Mouse (Mus musculus) erythroid progenitor cell, adult 5-6 weeks (primary cell): ENCODE results near the gene Srpk1. TPM values are rescaled to one million over a fixed set of nuclear protein-coding genes. Genes with fewer than 3 reads are reported as not detected.
A peak's percentile ranks its signal among the peaks of the same experiment; 100 is the strongest.

Experiments used
- ATAC-seq: replicated peaks from 2 replicates; pipeline ENCODE4 v1.8.0; 2016; ENCODE audit warnings: moderate number of reproducible peaks, mild to moderate bottlenecking, moderate TSS enrichment, inconsistent platforms; ENCODE audit not compliant: poor library complexity, low FRiP score, severe bottlenecking
- total RNA-seq, 2 experiments: library from RNA; stranded (forward) in 1 of 2; stranded (reverse) in 1 of 2; fragments of 150-400 nt in 1 of 2; fragments of 186-747, 209-891 nt in 1 of 2; gene quantifications; 2 replicates each; pipeline versions ENCODE4 v1.2.3 to v1.2.4; 2015 to 2017; ENCODE audit warnings: low replicate concordance in 2 of 2

Gene Srpk1
- total RNA-seq, 2 experiments from 2014 or later = 14.7 to 36.2 TPM

DNA sequence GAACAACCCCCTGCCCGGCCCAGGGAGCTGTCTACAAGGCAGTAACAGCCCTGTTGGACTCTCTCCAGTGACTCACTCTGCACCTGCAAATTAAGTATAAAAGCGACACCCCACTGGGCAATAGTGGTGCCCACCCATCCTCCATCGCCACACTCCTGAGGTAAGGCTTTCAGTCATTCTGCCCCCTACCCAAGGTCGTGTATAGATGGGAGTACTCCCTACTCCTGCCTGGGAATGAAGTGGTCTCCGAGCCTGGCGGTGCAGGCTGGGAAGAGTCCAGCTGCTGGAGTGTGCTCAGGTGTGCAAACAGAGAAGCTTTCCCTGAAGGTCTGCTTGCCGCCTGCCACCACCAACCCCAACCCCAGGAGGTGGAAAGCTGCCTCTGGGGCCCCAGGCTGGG is 60.9 kb downstream of the Srpk1 start:
- ATAC-seq = no peak

DNA sequence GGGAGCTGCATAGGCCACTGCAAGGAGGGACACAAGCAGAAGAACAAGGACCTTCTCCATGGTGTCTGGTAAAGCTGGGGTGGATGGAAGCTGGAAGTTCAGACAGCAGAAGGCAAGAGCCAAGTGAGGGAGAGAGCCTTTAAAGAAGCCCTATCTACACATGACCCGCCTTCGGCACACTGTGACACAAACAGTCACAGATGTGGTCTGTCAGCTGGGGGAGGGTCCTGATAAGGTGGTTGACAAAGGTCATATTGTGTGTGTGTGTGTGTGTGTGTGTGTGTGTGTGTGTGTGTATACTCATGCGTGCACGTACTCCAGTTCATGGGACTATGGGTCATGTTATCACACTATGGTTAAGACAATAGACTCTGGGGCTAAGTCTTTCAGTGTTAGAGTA is 61.9 kb downstream of the Srpk1 start, which contains the start of gene Clps:
Clps (minus strand) TSS at position 169 of the 400 bp plus-strand sequence.
- ATAC-seq = no peak

DNA sequence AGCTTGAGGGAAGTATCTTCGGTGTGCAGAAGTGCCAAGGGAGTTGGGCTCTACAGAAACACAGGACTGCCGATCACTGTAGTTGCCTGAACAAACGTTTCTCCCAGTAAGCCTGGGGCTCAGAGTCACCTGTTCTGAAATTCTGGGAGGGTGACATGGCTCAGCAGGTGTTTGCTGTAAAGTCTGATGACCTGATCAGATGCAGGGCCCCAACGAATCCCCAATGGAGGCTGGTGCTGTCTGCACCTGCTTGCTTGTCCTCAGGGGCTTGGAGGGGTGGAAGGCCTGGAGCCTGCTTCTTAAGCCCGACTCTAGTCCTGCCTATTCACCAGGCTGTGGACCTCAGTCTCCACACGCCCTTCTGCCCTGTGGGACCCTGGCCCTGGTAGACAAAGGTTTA is 64.7 kb downstream of the Srpk1 start:
- no peak for ATAC-seq

DNA sequence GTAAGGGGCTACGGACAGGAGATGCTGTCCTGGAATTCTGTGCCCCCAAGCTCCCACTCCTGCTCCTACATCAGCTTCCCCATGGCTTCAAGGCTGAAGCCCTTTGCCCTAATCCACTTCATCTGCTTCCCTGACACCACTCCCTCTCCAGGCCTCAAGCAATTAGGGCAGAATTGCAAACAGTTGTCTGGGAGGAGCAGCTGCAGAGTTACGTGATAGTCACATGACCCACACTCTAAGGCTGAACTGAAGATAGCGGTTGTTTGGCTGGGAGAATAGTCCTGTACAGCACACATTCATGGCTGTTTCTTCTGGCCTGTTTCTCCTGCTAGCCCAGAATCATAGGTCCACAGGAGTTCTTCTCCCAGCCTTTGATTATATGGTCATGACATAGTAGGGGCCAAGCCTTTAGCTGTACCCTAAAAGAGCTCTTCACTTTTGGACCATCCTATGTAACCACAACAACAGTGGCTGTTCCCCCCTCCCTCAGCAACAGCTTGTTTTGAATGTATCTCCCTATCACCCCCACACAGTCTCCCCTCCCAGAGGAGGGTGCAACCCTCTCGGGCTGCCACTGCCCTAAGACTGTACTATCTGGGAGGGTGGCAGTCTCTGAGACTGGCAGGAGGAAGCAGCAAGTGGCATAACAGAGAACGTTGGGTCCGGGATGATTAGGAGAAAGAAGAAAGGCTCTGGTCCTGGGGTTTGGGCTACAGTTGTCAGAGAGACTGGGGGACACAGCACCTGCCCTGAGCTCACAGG is 65.7 kb downstream of the Srpk1 start:
- ATAC-seq = peak; percentile 65

DNA sequence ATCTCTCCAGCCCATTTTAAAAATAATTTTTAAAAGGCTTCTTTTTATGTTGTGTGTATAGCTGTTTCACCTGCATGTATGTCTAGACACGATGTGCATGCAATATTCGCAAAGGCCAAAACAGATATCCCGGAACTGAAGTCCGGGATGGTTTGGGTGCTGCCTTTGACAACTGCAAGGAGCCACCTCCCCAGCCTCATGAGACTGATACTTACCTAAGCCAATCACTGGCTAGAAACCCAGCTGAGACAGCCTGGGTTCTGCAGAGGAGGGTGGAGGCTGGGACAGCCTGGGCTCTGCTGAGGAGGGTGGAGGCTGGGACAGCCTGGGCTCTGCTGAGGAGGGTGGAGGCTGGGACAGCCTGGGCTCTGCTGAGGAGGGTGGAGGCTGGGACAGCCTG is 68.5 kb downstream of the Srpk1 start:
- ATAC-seq = peak; percentile 59; the same call in 1 of the 2 replicates

DNA sequence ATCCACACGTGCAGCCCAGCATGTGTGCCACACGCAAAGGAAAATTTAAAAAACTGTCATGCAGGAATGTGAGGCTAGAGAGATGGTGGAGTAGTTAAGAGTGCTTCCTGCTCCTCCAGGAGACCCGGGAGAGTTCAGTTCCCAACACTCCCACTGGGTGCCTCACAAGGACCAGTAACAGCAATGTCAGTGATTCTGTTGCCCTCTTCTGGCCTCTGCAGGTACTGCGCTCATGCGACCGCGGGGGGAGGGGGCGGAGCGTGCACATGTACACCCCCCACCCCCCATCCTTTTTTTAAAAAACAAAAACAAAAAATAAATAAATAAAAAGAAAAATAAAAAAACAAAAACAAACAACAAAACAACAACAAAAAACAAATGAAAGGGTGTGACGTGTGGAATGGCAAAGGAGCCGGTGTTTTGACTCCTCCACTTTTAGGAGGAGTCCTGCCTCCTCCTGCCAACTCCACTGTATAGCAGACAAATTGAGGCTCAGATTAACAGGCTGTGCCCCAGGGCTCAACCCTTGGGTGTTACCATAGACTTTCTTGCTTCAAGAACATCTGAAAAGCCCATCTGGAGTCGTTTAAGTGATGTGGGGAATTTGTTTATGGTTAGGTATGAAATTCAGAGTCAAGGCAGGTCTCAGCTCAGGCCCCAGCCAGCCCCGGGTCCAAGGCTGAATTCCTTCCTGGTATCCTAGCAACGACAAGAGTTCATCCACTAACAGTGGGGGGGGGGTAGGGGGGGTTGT is 69.3 kb downstream of the Srpk1 start:
- ATAC-seq = no peak

DNA sequence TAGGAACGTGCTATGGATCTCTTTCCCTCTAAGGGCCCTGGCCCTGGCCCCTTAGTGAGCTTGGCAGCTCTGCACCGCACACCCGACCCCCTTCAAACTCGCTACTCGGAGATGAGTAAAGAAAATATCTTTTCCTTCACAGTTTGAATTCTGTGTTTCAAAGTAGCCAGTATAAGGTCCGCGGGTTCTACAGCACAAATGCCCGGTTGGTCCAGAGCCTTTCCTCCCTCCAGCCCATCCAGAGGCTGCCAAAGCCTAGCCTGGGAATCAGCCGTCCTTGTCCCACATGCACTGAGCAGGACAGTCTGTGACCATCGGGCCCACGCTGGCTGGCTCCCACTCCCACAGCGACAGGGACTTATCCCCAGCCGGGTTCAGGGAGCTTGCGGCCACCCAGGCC is 73.4 kb downstream of the Srpk1 start, which contains the start of gene Clpsl2:
Clpsl2 (plus strand) TSS at position 301 of the 400 bp plus-strand sequence.
- no peak for ATAC-seq

DNA sequence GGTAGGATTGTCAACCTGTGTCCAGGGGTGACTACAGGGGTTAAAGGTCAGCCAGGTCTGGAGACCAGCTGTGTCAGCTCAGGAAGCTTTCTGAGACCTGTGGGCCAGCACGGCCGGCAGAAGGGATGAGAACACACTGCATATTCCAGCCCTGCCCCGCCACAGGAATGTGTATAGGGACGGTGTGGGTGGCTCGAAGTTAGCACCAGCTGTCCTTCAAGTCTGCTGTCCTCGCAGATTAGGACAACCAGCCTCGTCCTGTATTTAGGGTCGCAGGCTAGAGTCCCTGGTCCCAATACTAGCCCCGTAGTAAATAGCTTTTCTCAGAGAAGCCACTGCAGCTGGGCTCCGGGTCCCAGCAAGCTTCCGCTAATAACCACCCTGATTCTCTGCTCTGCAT is 74.0 kb downstream of the Srpk1 start:
- no peak; the same call in 1 of the 2 replicates for ATAC-seq

DNA sequence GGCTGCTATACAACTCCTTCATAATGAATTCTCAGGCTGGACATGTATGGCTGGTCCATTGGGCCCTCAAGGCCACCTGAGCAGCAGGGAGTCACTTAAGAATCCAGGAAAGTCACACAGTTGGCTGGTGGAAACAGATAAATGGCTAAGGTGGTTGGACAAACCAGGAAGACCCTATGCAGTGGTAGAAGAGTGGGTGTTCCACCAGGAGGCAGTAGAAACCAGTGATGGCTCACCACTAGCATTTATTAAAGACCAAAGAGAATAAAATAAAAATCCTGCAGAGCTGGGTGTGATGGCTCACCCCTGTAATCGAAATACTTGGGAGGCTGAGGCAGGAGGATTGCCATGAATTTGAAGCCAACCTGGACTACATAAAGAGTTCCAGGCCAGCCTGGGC is 75.6 kb downstream of the Srpk1 start:
- ATAC-seq = no peak

DNA sequence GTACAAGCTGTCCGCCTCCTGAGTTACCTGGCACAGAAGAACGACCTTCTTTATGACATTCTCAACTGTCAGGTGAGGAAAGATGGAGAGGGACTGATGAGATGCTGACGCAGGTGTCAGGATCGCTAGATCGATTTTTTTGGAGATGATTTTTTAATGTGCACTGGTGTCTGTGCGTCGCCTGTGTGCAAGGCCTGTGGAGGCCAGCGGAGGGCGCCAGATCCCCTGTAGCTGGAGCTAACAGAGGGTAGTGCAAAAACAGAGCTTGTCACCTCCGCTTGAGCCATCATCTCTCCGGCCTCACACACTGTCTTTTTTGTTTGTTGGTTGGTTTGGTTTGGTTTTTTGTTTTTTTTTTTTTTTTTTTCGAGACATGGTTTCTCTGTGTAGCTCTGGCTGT is 84.6 kb downstream of the Srpk1 start:
- no peak for ATAC-seq

Other genes with a start within 250 kb of the Srpk1 start
- gene Fkbp5, start 105.2 kb downstream of the Srpk1 start, total RNA-seq (2015; ENCODE audit: low replicate concordance) = 5.9 and 6.8 TPM in 2 replicates
- 7.6 and 10.6 TPM in 2 replicates for gene Fkbp5, start 105.2 kb downstream of the Srpk1 start, total RNA-seq (2017; ENCODE audit: low replicate concordance)
- not detected in 2 replicates for gene Armc12, start 91.9 kb downstream of the Srpk1 start, total RNA-seq (2015; ENCODE audit: low replicate concordance)
- not detected in 2 replicates for gene Armc12, start 91.9 kb downstream of the Srpk1 start, total RNA-seq (2017; ENCODE audit: low replicate concordance)
- gene Clpsl2, start 73.3 kb downstream of the Srpk1 start, total RNA-seq (2015; ENCODE audit: low replicate concordance) = not detected in 2 replicates
- not detected in 2 replicates for gene Clpsl2, start 73.3 kb downstream of the Srpk1 start, total RNA-seq (2017; ENCODE audit: low replicate concordance)
- not detected in 2 replicates for gene Clps, start 61.9 kb downstream of the Srpk1 start, total RNA-seq (2015; ENCODE audit: low replicate concordance)
- not detected in 2 replicates for gene Clps, start 61.9 kb downstream of the Srpk1 start, total RNA-seq (2017; ENCODE audit: low replicate concordance)
- not detected in 2 replicates for gene Lhfpl5, start 47.1 kb downstream of the Srpk1 start, total RNA-seq (2015; ENCODE audit: low replicate concordance)
- gene Lhfpl5, start 47.1 kb downstream of the Srpk1 start, total RNA-seq (2017; ENCODE audit: low replicate concordance) = not detected in 2 replicates
- 5.0 TPM in 1 of 2 replicates, not detected in the other for gene Slc26a8, start 67.5 kb upstream of the Srpk1 start, total RNA-seq (2015; ENCODE audit: low replicate concordance)
- gene Slc26a8, start 67.5 kb upstream of the Srpk1 start, total RNA-seq (2017; ENCODE audit: low replicate concordance) = 1.3 and 3.9 TPM in 2 replicates
- 53.7 and 58.7 TPM in 2 replicates for gene Mapk14, start 68.6 kb upstream of the Srpk1 start, total RNA-seq (2015; ENCODE audit: low replicate concordance)
- 63.1 and 64.9 TPM in 2 replicates for gene Mapk14, start 68.6 kb upstream of the Srpk1 start, total RNA-seq (2017; ENCODE audit: low replicate concordance)
- 2.1 TPM in 1 of 2 replicates, not detected in the other for gene AC170998.1, start 103.4 kb upstream of the Srpk1 start, total RNA-seq (2015; ENCODE audit: low replicate concordance)
- 13.0 TPM in 1 of 2 replicates, not detected in the other for gene AC170998.1, start 103.4 kb upstream of the Srpk1 start, total RNA-seq (2017; ENCODE audit: low replicate concordance)
- gene Mapk13, start 146.6 kb upstream of the Srpk1 start, total RNA-seq (2015; ENCODE audit: low replicate concordance) = 2.2 and 12.2 TPM in 2 replicates
- 0.61 and 4.2 TPM in 2 replicates for gene Mapk13, start 146.6 kb upstream of the Srpk1 start, total RNA-seq (2017; ENCODE audit: low replicate concordance)
- gene Brpf3, start 178.4 kb upstream of the Srpk1 start, total RNA-seq (2015; ENCODE audit: low replicate concordance) = 497 and 560 TPM in 2 replicates
- gene Brpf3, start 178.4 kb upstream of the Srpk1 start, total RNA-seq (2017; ENCODE audit: low replicate concordance) = 243 and 286 TPM in 2 replicates
- 2.2 TPM in 1 of 2 replicates, not detected in the other for gene Pnpla1, start 235.7 kb upstream of the Srpk1 start, total RNA-seq (2015; ENCODE audit: low replicate concordance)
- not detected in 2 replicates for gene Pnpla1, start 235.7 kb upstream of the Srpk1 start, total RNA-seq (2017; ENCODE audit: low replicate concordance)